Mouse (Mus musculus) liver, embryonic 11.5 days (tissue): ENCODE measurements at regions not wholly inside any gene's neighbourhood (a gene's known extent, or its start where the extent isn't known, plus 50 kb on each side); places are given as distances from the start of the nearest gene placed in this dataset.

ENCODE experiments used
- ATAC-seq: fragments of 200-750 bp; cut with Nextera tagmentation; replicated peaks from 2 replicates; pipeline ENCODE4 v1.8.0; 2017; ENCODE audit warnings: moderate number of reproducible peaks, mild to moderate bottlenecking, moderate TSS enrichment, moderate library complexity; ENCODE audit not compliant: low FRiP score
- DNase-seq: peaks from one replicate; pipeline ENCODE4 v3.0.0-alpha.2; 2017; ENCODE audit warnings: low spot score
- H3K27ac ChIP-seq: fragments of 300-500 bp; sonication (generic); 2 replicates; pipeline ENCODE4 v1.5.1; 2014; ENCODE audit warnings: mild to moderate bottlenecking, low read depth, low read length, control low read depth
- H3K27me3 ChIP-seq: fragments of 300-500 bp; sonication (generic); replicated peaks from 2 replicates; pipeline ENCODE4 v1.6.1; 2014; ENCODE audit warnings: low read length, mixed read lengths; ENCODE audit not compliant: control insufficient read depth, insufficient read depth
- H3K36me3 ChIP-seq: fragments of 300-500 bp; sonication (generic); 2 replicates; pipeline ENCODE4 v1.6.1; 2014; ENCODE audit warnings: mild to moderate bottlenecking, low read length, moderate library complexity, mixed read lengths; ENCODE audit not compliant: control insufficient read depth, insufficient read depth
- H3K4me1 ChIP-seq: fragments of 300-500 bp; sonication (generic); replicated peaks from 2 replicates; pipeline ENCODE4 v1.6.1; 2014; ENCODE audit warnings: low read length, mixed read lengths; ENCODE audit not compliant: control insufficient read depth, insufficient read depth
- H3K4me2 ChIP-seq: fragments of 300-500 bp; sonication (generic); 2 replicates; pipeline ENCODE4 v1.6.1; 2014; ENCODE audit warnings: mild to moderate bottlenecking, control low read depth, moderate library complexity
- H3K4me3 ChIP-seq: fragments of 300-500 bp; sonication (generic); 2 replicates; pipeline ENCODE4 v1.5.1; 2014; ENCODE audit warnings: low read depth, low read length, control low read depth
- H3K9ac ChIP-seq: fragments of 300-500 bp; sonication (generic); 2 replicates; pipeline ENCODE4 v1.6.1; 2014; ENCODE audit warnings: low read depth, low read length, control low read depth
- H3K9me3 ChIP-seq: fragments of 300-500 bp; sonication (generic); 2 replicates; pipeline ENCODE4 v1.6.1; 2016; ENCODE audit warnings: low read length, inconsistent platforms, mixed read lengths; ENCODE audit not compliant: control insufficient read depth
- WGBS: fragments of 180-500 bp; shearing (Covaris S2); extraction: QIAGEN DNeasy Blood & Tissue Kit; methylation state at CpG from one replicate; pipeline ENCODE4 v1.1.7; 2014; 5-methylcytosine and 5-hydroxymethylcytosine counted together

DNA sequence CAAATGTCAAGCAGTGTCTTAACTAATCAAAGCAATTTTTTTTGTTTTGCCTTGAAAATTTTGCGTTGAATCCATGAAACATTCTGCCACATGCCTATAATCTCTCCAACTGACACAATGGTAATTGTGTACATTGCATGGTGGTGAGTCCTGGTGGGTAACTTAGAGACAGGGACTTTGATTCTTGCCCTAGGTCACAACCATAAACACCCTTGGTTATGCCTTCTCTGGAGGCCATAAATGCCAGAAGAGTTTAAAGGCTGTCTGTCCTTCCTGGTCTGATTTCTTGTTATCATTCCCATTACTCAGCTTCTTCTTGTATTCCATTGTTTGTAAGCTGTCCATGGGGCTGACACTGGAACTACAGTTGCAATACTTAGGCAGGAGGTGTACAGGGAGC is 179.6 kb upstream of the Cxadr start:
- Histone ChIP-seq H3K4me3 (no peak overlapping the region), H3K27me3 (no peaks in the 10 kb centered on the region), H3K9ac (no peak overlapping the region), H3K9me3 (no peaks in the 10 kb centered on the region), H3K36me3 (no peaks in the 10 kb centered on the region), H3K27ac (no peak overlapping the region), H3K4me2 (no peak overlapping the region), H3K4me1 (no peaks in the 10 kb centered on the region)
- 67% methylated on average over 1 of the region's 1 CpGs for WGBS
- DNase-seq = no peak
- no peak for ATAC-seq

DNA sequence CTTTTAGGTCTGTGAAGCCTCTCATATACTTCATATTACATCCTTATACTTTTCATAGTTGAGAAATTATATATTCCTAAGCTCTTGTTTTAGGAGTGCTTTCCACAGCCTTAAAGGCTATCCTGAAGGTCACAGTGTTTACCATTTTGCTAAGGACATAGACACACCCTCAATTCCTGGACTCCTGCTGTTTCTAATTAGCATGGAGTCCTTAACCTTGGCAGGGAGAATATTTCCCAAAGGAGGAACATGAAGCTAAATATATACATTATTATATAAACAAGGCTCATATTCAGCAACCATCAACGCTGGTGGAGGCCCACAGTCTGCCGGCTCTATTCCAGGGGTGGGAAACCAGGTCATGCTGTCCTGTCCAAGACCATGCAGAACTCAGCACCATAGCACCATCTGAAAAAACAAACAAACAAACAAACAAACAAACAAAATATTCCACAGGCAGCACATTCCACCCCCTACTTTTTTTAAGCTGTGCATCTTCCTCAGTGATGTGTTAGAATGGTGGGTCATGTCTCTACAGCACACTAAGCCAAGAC is 180.9 kb upstream of the Cxadr start:
- Histone ChIP-seq H3K4me2 (no peak overlapping the region), H3K27ac (no peak overlapping the region), H3K36me3 (no peaks in the 10 kb centered on the region), H3K9me3 (no peaks in the 10 kb centered on the region), H3K9ac (no peak overlapping the region), H3K4me1 (no peaks in the 10 kb centered on the region), H3K4me3 (no peak overlapping the region), H3K27me3 (no peaks in the 10 kb centered on the region)
- WGBS = 72% methylated on average over 2 of the region's 2 CpGs
- DNase-seq (no peak), ATAC-seq (no peak)

DNA sequence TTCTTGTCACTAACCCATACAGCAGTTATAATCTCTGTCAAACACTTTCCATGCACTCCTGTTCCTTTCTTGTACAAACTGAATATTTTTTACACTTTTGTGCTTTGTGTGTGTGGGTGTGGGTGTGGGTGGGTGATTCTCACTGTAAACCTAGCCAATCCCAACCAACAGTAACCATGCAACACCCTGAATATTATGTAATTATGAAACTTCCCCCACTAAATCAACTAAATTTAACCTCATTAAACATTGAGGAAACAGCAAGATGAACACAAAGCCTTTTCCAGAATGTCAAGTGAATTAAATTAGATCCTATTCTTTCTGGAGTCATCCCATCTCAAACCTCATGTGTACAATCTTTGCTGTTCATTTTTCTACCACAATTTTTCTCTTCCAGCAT is 197.0 kb upstream of the Cxadr start:
- H3K4me1 ChIP-seq = no peaks in the 10 kb centered on the region
- H3K36me3 ChIP-seq = no peaks in the 10 kb centered on the region
- no peaks in the 10 kb centered on the region for H3K27me3 ChIP-seq
- H3K9ac ChIP-seq = no peak overlapping the region
- no peaks in the 10 kb centered on the region for H3K9me3 ChIP-seq
- no peak for ATAC-seq
- no peak overlapping the region for H3K4me2 ChIP-seq
- H3K4me3 ChIP-seq = no peak overlapping the region
- no peak for DNase-seq
- no peak overlapping the region for H3K27ac ChIP-seq

DNA sequence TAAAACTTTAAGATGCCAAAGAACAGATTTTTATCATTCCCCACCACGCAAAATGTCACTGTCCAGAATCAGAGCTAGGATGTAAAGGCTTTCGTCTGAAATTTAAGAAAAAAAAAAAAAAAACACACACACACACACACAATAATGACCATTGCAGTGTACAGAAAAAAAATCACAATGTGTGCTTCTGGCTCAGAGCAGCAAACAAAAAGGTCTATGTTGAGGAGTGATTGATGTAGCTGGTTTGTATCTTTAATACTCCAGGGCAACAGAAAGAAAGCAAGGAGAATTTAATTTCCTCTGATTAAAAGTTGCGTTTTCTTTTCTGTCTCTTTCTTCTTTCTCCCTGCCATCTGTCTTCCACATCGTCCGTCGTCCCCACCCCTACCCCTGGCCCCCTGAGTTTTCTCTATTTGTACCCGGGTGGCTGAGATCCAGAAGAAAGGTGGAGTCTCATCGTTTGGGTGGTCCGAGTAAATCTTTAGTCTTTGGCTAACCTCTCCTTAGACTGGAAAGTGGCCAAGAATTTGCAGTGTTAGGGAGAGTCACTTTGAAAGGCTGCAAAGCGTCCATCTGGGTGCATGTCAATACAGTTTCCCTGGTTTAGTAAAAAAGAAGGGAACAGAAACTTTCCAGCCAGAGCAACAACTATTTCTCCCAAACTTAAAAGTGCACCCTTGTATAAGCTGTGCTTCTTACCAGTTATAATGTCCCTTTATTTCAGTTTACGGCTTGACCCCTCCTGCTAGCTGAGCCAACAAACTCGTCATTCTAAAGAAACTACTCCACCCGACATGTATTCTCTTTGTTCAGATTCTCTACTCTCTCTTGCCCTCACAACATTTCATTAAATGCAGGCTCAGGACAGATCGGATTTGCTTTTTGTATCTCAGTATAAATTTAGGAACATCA is 199.6 kb upstream of the Cxadr start:
- no peak for DNase-seq
- Histone ChIP-seq H3K4me1 (no peaks in the 10 kb centered on the region), H3K9me3 (no peaks in the 10 kb centered on the region), H3K9ac (no peak overlapping the region), H3K4me2 (no peak overlapping the region), H3K36me3 (no peaks in the 10 kb centered on the region), H3K4me3 (no peak overlapping the region), H3K27ac (no peak overlapping the region), H3K27me3 (no peaks in the 10 kb centered on the region)
- no peak for ATAC-seq
- WGBS = 66% methylated on average over 14 of the region's 14 CpGs

DNA sequence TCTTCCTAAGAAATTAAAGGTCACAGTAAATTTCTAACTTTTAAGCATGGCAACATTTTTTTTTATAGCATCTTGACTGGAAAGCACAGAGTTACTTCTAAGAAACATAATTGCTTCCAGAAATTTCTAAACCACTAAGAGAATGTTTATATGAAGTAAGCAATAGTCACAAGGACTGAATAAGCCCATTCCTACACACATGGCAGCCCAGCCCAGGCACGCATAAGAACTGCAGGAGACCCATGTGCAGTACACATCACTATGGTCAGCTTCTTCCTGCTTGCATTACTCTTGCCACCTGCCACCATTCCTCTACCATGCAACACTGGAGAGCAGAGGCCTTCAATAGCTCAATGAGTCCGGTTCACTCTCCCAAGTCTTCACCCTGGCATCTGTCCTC is 201.4 kb upstream of the Cxadr start:
- 86% methylated on average over 2 of the region's 2 CpGs for WGBS
- Histone ChIP-seq H3K4me2 (no peak overlapping the region), H3K27ac (no peak overlapping the region), H3K4me3 (no peak overlapping the region), H3K36me3 (no peaks in the 10 kb centered on the region), H3K4me1 (no peaks in the 10 kb centered on the region), H3K27me3 (no peaks in the 10 kb centered on the region), H3K9ac (no peak overlapping the region), H3K9me3 (no peaks in the 10 kb centered on the region)
- ATAC-seq (no peak), DNase-seq (no peak)

DNA sequence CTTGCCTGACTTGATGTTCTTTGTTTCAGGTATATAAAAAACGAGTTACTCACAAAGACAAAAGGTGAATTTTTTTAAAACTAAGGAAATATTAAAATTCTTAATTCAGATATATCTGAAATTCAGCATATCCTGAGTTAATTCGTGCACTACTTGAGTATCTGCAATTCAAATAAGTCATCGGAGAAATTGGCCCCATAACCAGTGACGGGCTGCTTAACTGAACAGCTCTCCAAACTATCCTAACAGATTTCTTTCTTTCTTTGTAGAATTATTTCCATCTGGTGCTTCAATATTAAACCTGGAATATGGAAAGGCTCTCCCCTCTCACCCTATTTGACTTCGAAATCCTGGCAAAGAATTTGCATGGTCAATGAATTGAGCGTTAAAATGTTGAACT is 202.2 kb upstream of the Cxadr start:
- WGBS = 76% methylated on average over 6 of the region's 6 CpGs
- no peak overlapping the region for H3K27ac ChIP-seq
- H3K9me3 ChIP-seq = no peaks in the 10 kb centered on the region
- no peak for ATAC-seq
- no peaks in the 10 kb centered on the region for H3K27me3 ChIP-seq
- H3K9ac ChIP-seq = no peak overlapping the region
- no peak overlapping the region for H3K4me2 ChIP-seq
- no peaks in the 10 kb centered on the region for H3K36me3 ChIP-seq
- H3K4me1 ChIP-seq = no peaks in the 10 kb centered on the region
- H3K4me3 ChIP-seq = no peak overlapping the region
- DNase-seq = no peak

DNA sequence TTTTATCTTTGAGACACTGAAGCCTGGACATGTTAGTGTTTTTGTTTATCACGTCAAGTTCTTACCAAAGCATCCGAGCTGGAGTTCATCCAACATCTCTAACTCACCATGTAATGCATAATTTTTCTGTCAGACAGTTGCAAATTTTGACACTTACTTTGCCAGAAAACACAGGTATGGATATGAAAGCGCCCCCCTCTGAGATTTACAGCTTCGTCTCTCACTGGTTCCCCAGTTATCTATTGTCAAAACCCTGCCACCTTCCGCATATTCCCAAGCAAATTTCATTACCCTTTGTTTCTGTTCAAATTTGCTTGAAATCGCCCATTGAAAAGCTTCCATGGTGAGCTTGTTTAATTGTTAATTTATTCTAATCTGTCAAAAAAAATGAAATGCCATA is 202.7 kb upstream of the Cxadr start:
- Histone ChIP-seq H3K36me3 (no peaks in the 10 kb centered on the region), H3K9me3 (no peaks in the 10 kb centered on the region), H3K4me3 (no peak overlapping the region), H3K9ac (no peak overlapping the region), H3K27ac (no peak overlapping the region), H3K4me2 (no peak overlapping the region), H3K27me3 (no peaks in the 10 kb centered on the region), H3K4me1 (no peaks in the 10 kb centered on the region)
- 78% methylated on average over 6 of the region's 6 CpGs for WGBS
- no peak for DNase-seq
- no peak for ATAC-seq

DNA sequence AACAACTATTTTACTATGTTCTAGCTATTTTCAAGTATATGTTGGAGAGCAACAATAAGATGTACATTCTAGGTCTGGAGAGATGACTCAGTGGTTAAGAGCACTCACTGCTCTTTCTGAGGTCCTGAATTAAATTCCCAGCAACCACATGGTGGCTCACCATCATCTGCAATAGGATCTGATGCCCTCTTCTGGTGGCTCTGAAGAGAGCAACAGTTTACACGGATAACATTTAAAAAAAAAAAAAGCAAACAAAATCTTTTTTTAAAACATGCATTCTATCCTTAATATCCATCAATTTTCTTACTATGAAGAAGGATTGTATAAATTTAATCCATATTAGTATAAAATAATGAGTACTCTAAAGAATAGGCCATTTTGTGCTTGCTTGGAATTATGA is 204.7 kb upstream of the Cxadr start:
- Histone ChIP-seq H3K36me3 (no peaks in the 10 kb centered on the region), H3K4me1 (no peaks in the 10 kb centered on the region), H3K4me3 (no peak overlapping the region), H3K27me3 (no peaks in the 10 kb centered on the region), H3K27ac (no peak overlapping the region), H3K9ac (no peak overlapping the region), H3K4me2 (no peak overlapping the region), H3K9me3 (no peaks in the 10 kb centered on the region)
- 36% methylated on average over 1 of the region's 1 CpGs for WGBS
- DNase-seq (no peak), ATAC-seq (no peak)

DNA sequence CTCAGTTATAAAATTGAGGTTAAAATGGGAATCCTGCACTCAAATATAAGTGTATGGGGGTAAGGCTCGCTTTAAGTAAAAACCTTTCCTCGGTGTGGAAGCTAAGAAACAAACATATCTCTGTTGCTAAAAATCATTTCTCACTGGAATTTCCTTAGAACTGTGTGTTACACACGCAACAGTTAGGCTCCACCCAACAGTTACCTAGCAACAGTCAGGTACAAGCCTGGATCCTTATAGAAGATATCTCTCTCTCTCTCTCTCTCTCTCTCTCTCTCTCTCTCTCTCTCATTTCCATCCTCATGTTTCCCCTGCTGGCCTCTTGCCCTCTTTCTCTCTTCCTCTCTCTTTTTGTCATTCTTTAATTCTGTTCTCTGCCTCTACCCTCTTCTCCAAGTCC is 211.1 kb upstream of the Cxadr start:
- no peaks in the 10 kb centered on the region for H3K9me3 ChIP-seq
- no peaks in the 10 kb centered on the region for H3K36me3 ChIP-seq
- no peaks in the 10 kb centered on the region for H3K27me3 ChIP-seq
- H3K27ac ChIP-seq = no peak overlapping the region
- no peaks in the 10 kb centered on the region for H3K4me1 ChIP-seq
- DNase-seq (no peak), ATAC-seq (no peak)
- 82% methylated on average over 3 of the region's 3 CpGs for whole genome bisulfite sequencing
- no peak overlapping the region for H3K4me2 ChIP-seq
- no peak overlapping the region for H3K4me3 ChIP-seq
- H3K9ac ChIP-seq = no peak overlapping the region
